Mouse (Mus musculus) ES-Bruce4 (cell line): ENCODE measurements around the gene Wbp1. TPM values are rescaled to one million over a fixed set of nuclear protein-coding genes. Genes with fewer than 3 reads are reported as not detected.

Source experiments
- H3K27ac ChIP-seq: 2 replicates; pipeline ENCODE4 v1.5.1; 2012; ENCODE audit warnings: low read length, inconsistent platforms; ENCODE audit not compliant: insufficient read depth
- H3K27me3 ChIP-seq: 2 replicates; pipeline ENCODE4 v1.6.1; 2012; ENCODE audit warnings: mild to moderate bottlenecking, low read length, inconsistent platforms; ENCODE audit not compliant: control insufficient read depth, poor library complexity, insufficient read depth, severe bottlenecking
- H3K36me3 ChIP-seq: 2 replicates; pipeline ENCODE4 v1.6.1; 2012; ENCODE audit warnings: inconsistent platforms, mild to moderate bottlenecking, low read length, moderate library complexity; ENCODE audit not compliant: control insufficient read depth, poor library complexity, insufficient read depth, severe bottlenecking
- H3K4me1 ChIP-seq: one replicate; pipeline ENCODE4 v1.8.1; 2011; ENCODE audit warnings: low read length; ENCODE audit not compliant: control insufficient read depth, insufficient read depth
- H3K4me3 ChIP-seq: 2 replicates; pipeline ENCODE4 v1.5.1; 2011; ENCODE audit warnings: low read depth, mild to moderate bottlenecking, low read length
- H3K9ac ChIP-seq: 2 replicates; pipeline ENCODE4 v1.6.1; 2012; ENCODE audit warnings: low read depth, mild to moderate bottlenecking, inconsistent platforms; ENCODE audit not compliant: poor library complexity, severe bottlenecking
- H3K9me3 ChIP-seq: replicated peaks from 2 replicates; pipeline ENCODE4 v1.6.1; 2012; ENCODE audit warnings: mild to moderate bottlenecking, low read length, inconsistent platforms; ENCODE audit not compliant: control insufficient read depth, poor library complexity, insufficient read depth, severe bottlenecking
- CTCF ChIP-seq: IDR thresholded peaks from one replicate; pipeline ENCODE4 v1.8.1; 2011; ENCODE audit warnings: low read depth, low read length
- EP300 ChIP-seq: IDR thresholded peaks from 2 replicates; pipeline ENCODE4 v1.6.1; 2011; ENCODE audit warnings: low read depth, low read length; ENCODE audit not compliant: insufficient read depth
- POLR2A ChIP-seq: IDR thresholded peaks from one replicate; pipeline ENCODE4 v1.8.1; 2011; ENCODE audit warnings: low read length; ENCODE audit not compliant: insufficient read depth
- polyA plus RNA-seq: library from polyadenylated mRNA; stranded (reverse); fragments of >200 nt; gene quantifications from 2 replicates; pipeline ENCODE4 v1.2.4, GENCODE M21; 2011; ENCODE audit warnings: low read depth; ENCODE audit not compliant: missing spikeins, insufficient read depth, insufficient read length

Wbp1 gene
- polyA plus RNA-seq, 1 experiment = 26.7 TPM

DNA sequence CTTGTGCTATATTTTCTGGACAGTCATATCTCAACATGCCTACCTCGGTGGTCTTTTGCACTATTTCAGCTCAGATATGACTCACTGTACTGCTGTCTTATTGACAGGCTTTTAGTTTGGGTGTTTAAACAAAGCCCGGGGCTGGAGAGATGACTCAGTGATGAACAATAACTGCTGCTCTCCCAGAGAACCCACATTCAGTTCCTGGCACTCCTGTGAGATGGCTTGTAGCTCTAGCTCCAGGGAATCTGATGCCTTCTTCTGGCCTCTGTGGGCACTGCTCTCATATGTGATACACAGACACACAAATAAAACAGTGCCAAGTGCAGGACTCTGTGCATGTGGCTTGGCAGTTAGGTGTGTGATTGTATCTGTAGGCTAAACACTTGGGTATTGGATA is 23.9 kb upstream of the Wbp1 start:
- Histone ChIP-seq H3K36me3 (no peaks in the 10 kb centered on the region), H3K4me3 (no peak overlapping the region), H3K4me1 (peaks cover 2% of the 10 kb centered on the region), H3K9ac (no peak overlapping the region), H3K27ac (no peak overlapping the region), H3K27me3 (no peaks in the 10 kb centered on the region), H3K9me3 (no peaks in the 10 kb centered on the region)
- TF ChIP-seq EP300 (no peak), POLR2A (no peak), CTCF (no peak)

DNA sequence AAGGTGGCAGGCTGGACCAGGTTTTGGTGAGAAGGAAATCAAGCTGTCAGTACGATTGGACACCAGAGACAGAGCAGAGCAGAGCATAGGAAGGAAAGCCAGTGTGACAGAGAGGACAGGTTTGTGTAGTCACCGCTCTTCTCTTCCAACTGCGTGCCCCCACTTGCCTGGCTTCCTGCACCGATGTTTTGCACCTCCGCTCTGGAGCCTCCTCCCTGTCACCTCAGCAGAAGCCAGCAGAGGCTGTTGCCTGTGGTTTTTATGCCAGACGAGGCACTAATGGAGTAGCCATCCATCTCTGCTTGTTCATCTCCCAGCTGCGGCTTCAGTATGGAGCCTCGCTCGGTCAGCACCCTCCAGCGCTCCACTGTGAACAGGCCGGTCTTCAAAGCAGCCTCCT is 21.5 kb upstream of the Wbp1 start:
- Histone ChIP-seq H3K4me1 (peaks cover 3% of the 10 kb centered on the region), H3K27ac (no peak overlapping the region), H3K27me3 (no peaks in the 10 kb centered on the region), H3K9ac (0 out of 2 replicates have a peak overlapping the region, but pooled peaks have one; percentile 70), H3K4me3 (peak overlapping the region; percentile 4; the same call in 1 of the 2 replicates), H3K36me3 (no peaks in the 10 kb centered on the region), H3K9me3 (no peaks in the 10 kb centered on the region)
- TF ChIP-seq POLR2A = no peak
- TF ChIP-seq EP300 = no peak
- no peak for TF ChIP-seq CTCF

- Histone ChIP-seq H3K9me3 (no peaks in the 10 kb centered on the region), H3K9ac (peak overlapping the region; percentile 70), H3K4me3 (peak overlapping the region; percentile 63), H3K27ac (no peak overlapping the region), H3K4me1 (peaks cover 3% of the 10 kb centered on the region), H3K27me3 (no peaks in the 10 kb centered on the region), H3K36me3 (no peaks in the 10 kb centered on the region)
- TF ChIP-seq EP300 = no peak
- TF ChIP-seq POLR2A = no peak
- TF ChIP-seq CTCF = no peak
Measured at GRCm38 (mm10) chr6:83142211-83142731, 20.9 kb upstream of the Wbp1 start.

DNA sequence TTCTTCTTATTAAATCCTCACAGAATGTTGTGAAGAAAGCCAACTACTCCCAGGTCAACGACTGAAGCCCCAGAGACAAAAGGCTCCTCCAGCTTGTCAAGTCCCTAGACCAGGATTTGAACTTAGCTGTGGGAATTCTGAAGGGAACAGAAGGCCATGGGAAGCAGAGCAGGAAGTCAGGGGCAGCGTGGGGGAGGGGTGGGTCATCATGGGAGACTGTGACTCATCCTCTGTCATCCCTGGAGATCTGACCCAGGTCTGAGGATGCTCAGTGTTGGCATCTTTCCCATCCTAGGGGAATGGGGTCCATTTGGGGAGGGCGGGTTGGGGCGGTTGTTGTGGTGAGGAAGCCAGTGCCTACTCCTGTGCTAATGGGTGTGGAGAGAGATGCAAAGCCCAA is 20.3 kb upstream of the Wbp1 start:
- Histone ChIP-seq H3K4me3 (peak overlapping the region; percentile 63), H3K9me3 (no peaks in the 10 kb centered on the region), H3K4me1 (peaks cover 4% of the 10 kb centered on the region), H3K27ac (no peak overlapping the region), H3K9ac (peak overlapping the region; percentile 70), H3K27me3 (no peaks in the 10 kb centered on the region), H3K36me3 (no peaks in the 10 kb centered on the region)
- TF ChIP-seq POLR2A (no peak), CTCF (no peak), EP300 (no peak)

GRCm38 (mm10) chr6:83140044-83140443 is 18.7 kb upstream of the Wbp1 start:
- H3K4me1 ChIP-seq = peaks cover 6% of the 10 kb centered on the region
- H3K9me3 ChIP-seq = no peaks in the 10 kb centered on the region
- H3K36me3 ChIP-seq = no peaks in the 10 kb centered on the region
- H3K4me3 ChIP-seq = no peak overlapping the region
- no peak overlapping the region for H3K9ac ChIP-seq
- no peaks in the 10 kb centered on the region for H3K27me3 ChIP-seq
- no peak overlapping the region for H3K27ac ChIP-seq
- TF ChIP-seq CTCF = no peak
- no peak for TF ChIP-seq POLR2A
- no peak for TF ChIP-seq EP300

GRCm38 (mm10) chr6:83138056-83138455 is 16.7 kb upstream of the Wbp1 start:
- TF ChIP-seq CTCF (no peak), EP300 (no peak)
- H3K36me3 ChIP-seq = no peaks in the 10 kb centered on the region

More at GRCm38 (mm10) chr6:83138056-83138455, 16.7 kb upstream of the Wbp1 start:
- Histone ChIP-seq H3K27me3 (no peaks in the 10 kb centered on the region), H3K9me3 (no peaks in the 10 kb centered on the region), H3K4me3 (peak overlapping the region; percentile 62), H3K9ac (0 out of 2 replicates have a peak overlapping the region, but pooled peaks have one; percentile 13), H3K4me1 (peaks cover 6% of the 10 kb centered on the region), H3K27ac (no peak overlapping the region)
